Mouse (Mus musculus) heart, postnatal 14 days (tissue): ENCODE results near the gene Limch1. TPM values are rescaled to one million over a fixed set of nuclear protein-coding genes. Genes with fewer than 3 reads are reported as not detected.
A peak's percentile ranks its signal among the peaks of the same experiment; 100 is the strongest.

ENCODE experiments used
- DNase-seq, 2 experiments: peaks; one replicate each; pipeline ENCODE4 v3.0.0; 2021 to 2022
- intact Hi-C: fragments of 180-260 bp; cut with DNase I; formaldehyde crosslinking; loops from one replicate; pipeline ENCODE4 v1.15.1; 2025
- total RNA-seq, 2 experiments: library from RNA; stranded (reverse); gene quantifications; 2 replicates each; pipeline ENCODE4 v1.2.3; 2021

Gene Limch1
- total RNA-seq, 2 experiments from 2014 or later, result 189 to 196 TPM

DNA sequence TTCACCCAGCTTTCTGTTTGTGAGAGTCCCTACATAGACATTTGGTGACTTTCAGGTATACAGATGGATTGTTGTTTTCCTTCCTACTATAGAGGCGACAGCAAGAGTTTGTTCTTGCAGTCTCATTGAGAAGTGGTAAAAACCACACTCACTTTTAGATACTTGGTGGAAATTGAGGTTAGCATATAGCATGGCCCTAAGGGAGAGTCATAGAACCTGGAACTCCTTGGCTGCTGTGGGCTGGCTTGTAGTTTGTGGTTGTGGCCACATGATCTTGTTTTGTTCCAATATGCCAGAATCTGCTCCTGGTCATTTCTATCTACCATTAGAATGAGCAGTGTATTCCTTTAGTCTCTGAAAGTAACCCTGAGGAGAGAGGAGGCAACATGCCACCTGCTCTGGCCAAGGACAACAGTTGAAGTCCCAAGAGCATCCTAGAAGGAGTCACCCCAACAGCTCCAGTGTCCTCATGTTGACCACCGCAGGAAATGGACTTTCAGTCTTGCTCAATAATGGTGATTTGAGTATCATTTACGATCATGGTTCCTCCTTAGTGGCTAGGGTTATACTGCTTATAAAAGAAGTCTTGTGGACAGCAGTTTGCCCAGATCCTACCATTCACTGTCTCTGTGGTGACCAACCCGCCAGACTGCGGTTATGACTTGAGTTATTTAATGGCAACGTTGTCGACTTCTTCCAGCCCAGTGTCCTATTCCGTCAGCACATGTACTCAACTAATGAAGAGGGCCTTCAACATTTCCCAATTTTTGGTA is 71.7 kb downstream of the Limch1 start:
- intact Hi-C loops, result no loop called here
- DNase-seq, result no peak

DNA sequence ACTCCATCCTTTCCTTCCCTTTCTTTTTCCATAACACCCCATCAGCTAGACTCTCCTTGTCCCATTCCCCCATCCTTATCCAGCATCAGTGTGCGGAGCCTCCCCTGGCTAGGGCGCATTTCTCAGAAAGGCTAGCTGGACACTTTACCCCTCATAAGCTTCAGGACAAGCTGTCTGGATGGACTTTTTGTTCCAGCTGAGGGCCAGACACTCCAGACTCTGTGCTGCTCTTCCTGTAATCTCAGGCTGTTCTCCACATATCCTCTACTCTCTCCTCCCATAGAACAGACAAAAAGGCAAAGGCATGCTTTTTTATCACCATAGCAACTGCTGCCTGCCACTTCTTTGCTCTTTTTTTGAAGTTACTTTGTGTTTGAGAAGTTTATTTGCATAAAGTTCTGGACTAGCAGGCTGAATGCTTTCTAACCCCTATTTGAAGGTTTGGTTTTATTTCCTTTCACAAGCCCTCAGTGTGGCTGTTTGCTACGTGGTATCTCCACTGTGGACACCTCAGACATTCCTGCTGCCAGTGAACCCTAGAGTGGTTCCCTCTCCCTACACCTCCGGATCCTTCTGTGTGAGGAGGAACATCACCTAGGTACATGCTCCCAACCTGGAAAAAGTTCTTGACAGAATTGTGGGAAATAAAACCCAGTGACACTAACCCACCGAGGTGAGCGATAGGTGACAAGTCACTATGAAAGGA is 77.0 kb downstream of the Limch1 start:
- intact Hi-C loops, result no loop called here
- DNase-seq, result no peak

DNA sequence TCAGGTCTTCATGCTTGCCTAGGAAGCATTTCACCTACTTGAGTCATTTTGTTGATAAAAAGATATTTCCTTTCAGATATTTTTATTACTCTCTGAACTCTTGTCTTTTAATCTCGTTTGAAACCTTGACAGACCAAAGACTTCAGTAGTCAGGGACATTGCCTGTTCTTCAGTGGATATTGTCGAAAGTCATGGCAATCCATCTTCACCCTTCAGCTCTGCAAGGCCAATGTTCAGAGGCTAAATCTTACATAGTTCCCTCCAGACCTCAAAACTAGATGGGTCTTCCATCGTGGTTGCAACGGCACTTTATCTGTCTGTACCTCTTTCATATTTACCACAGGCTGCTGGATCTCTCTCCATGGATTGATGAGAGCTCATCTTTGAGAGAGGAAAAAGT is 80.0 kb downstream of the Limch1 start:
- DNase-seq, result no peak
- intact Hi-C loops, result no loop called here

DNA sequence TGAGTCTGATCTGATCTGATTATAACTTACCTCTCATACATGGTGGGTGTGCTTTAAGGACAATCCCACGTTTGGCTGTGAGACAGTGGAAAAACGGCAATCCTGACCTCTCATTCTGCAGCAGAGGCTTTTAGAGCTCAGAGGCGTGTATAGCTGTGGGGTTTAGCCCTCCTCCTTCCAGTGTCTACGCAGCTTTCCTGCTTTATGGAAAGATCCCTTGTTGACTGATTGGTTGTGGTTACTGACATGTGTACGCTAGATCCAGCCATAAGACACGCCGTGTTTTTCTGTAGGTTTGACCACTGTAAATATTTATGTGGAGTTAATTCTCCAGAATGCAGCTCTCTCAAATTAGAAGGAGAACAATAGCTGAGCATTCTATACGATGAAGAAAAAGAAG is 81.2 kb downstream of the Limch1 start:
- no peak for DNase-seq
- intact Hi-C loops, result no loop called here

DNA sequence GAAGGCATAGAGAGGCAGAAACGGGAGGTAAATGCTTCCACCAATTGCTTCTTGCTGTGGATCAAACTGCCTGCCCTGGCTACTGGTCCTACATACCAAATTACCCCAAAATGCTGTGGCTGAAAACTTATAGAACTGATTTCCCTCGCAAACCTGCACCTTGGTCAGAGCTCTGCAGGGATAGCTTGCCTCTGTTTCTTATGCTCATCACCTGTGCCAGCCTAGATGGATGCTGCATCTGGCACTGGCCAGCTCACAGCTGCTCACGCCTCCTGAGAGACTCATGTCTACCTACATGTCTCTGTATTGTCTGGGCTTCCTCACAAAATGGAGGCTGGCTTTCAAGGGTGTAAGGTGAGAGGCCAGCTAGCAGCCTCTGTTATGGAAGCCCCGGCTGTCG is 83.9 kb downstream of the Limch1 start:
- intact Hi-C loops, result no loop called here
- no peak for DNase-seq

DNA sequence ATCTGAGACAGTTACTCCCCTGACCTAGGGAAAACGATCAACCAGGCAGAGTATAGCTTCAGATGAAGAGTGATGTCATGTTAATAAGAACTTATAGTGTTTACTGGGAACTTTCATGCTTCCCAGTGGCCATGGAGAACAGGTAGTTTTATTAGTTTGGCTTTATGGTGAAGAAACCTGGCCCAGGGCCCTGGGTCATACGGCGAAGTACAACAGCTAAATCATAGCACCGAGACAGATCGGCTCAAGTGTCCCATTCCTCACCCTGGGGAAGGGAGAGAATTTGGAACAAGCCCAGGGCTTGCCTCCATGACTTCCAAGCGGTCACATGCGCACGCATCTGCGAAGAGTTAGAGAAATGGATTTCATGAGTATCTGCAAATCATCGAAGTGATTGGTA is 84.6 kb downstream of the Limch1 start:
- DNase-seq, result no peak
- intact Hi-C loops, result no loop called here

DNA sequence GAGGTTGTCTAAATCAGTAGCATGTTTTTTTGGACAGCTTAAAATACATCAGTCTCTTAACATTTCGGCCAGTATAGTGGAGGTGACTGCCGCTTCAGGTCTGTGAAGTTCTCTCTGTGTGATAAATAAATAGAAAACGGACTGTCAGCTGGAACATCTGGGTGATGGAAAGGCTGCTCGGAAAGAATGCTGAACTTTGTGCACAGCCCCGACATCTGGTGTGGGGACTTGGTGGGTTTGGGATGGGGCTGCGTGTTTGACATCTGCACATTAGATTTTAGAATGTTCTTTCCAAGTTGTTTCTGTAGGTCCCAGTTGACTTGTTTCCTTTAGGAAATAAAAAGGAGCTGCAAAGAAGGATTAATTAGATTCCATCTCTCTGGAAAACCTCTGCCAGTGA is 89.1 kb downstream of the Limch1 start:
- no peak for DNase-seq
- intact Hi-C loops, result no loop called here

DNA sequence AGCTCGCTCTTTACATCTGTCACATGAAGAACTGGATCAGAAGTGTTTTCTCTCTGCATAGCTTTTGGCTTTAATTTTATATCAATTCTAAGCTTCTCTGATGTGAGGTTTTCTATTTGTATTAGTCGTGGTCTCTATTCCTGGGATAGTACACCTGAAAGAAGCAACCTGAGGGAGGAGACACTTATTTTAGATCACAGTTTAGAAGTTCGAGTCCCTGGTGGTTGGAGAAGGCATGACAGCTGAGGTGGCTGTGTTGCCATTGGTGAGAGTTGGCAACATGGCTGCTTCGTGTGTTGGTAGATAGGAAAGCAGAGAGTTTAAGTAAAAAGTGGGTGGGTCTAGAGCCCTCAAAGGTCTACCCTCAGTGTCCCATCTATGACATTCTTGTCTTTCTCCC is 91.3 kb downstream of the Limch1 start:
- intact Hi-C loops, result no loop called here

DNA sequence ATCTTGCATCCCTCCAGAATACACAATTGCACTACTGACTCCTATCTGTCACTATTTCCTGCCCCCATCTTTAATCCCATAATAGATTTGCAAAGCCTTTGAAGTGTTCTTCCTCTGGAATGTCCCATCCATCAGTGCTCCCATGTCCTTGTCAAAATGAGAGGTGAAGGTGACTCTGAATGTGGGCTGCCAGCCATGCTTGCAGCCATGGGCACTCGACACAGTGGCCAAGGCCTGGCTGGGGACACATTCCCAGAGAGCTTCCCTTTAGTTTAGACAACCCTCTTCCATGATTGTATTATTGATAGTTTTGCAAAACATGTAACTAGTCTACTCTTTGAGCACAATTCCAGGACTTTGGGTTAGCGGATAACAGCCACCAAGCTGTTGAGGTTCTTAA is 96.3 kb downstream of the Limch1 start:
- peak; percentile 26 to 62 for DNase-seq
- intact Hi-C loops, result loop anchor here (5.0 kb wide), 1 partner anchor 80 kb away; no protein-coding TSS in a partner anchor

More for the DNA sequence above, 91.3 kb downstream of the Limch1 start:
- DNase-seq, result no peak

DNA sequence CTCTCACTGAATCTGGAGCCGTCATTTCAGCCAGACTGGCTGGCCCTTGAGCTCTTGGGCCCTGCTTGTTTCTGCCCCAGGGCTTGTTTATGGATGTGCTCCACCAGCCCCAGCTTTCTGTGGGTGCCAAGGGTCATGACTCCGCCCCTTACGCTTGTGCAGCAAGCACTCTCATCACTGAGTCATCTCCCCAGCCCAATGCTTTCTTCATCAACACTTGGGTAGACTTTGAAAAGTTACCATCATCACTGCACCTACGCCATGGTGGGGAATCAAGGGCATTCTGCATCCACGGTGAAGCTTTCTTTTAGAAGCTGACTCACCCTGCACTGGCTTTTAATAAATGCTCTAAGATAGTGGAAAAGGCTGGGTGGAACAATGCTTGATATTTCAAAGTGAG is 97.1 kb downstream of the Limch1 start:
- no peak for DNase-seq
- intact Hi-C loops, result loop anchor here (5.0 kb wide), 1 partner anchor 80 kb away; no protein-coding TSS in a partner anchor

DNA sequence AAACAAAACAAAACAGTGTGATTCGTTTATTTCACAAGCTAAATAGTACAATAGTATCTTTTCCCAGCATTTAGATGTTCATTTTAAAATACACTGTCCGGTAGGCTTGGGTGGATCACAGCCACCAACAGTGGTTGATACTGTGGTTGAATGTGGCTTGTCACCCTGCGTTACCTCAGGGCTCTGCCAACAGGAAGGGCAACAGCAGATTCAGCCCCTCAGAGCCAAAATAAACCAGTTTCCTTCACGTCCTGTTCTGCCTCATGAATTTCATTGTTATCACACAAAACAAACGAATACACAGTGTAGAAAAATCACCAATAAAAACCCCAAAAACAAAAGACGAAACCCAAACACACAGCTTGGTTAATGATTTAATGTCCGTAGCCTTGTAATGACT is 102.5 kb downstream of the Limch1 start:
- intact Hi-C loops, result loop anchor here (5.0 kb wide), 1 partner anchor 49 kb away; no protein-coding TSS in a partner anchor
- peak in 1 of 2 experiments; percentile 43 for DNase-seq

DNA sequence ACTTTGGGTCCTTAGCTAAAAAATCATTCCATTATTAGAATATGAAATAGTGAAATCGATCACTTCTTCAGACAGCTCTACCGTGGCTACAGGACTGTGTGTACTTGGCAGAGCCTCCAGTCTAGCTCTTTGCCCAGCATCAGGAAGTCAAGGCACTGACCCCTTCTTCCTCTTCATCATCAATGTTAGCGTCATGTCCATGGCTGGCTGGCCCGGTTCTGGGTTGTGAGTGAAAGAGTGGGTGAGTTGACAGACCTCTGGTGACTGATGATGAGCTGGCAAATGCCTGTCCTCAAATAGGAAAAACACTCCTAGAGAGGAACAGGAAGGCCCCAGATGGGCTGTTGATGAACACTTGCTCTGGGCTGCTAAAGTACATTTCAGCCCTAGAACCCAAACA is 103.5 kb downstream of the Limch1 start:
- intact Hi-C loops, result loop anchor here (5.0 kb wide), 1 partner anchor 48 kb away; no protein-coding TSS in a partner anchor
- no peak for DNase-seq

DNA sequence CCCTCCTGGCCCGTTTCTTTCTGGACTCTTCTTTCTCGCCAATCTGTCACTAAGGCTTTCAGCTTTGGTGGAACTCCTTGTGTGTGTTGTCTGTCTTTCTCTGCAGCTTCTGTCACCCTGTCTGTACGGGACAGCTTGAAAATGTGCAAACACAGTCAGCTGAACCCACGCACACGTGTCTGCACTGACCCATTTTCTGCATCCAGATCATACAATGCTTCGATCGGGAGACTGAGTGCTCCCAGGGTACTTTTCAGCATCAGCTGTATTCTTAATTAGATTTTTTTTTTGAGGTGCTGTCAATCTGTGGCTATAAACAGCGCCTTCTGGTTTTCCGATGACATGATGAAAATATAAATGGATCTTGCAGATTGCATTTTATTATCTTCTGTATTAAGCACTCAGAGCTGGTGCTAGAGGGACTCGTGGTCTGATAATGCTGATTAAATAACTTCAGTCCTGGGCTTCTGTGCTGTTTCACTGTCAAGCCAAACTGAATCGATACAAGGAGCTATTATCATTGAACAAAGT is 105.2 kb downstream of the Limch1 start:
- intact Hi-C loops, result no loop called here

DNA sequence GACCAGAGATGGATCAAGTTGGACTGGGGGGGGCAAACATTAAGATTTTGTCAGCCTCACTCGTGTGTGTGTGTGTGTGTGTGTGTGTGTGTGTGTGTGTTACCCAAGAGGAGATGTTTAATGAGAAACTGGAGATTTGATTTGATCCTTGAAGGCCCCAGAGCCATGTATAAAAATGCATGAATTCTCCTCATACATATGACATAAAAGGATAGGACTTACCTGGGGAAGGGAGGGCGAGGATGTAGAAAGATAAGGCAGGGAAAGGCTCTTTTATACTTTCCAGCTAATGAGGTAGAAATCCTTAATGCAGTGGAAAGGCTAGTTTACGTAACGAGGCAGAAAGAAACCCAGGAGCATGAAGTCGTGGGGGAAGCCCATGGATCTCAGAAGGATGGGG is 106.1 kb downstream of the Limch1 start:
- DNase-seq, result no peak
- intact Hi-C loops, result no loop called here

More for the DNA sequence above, 105.2 kb downstream of the Limch1 start:
- DNase-seq, result no peak

DNA sequence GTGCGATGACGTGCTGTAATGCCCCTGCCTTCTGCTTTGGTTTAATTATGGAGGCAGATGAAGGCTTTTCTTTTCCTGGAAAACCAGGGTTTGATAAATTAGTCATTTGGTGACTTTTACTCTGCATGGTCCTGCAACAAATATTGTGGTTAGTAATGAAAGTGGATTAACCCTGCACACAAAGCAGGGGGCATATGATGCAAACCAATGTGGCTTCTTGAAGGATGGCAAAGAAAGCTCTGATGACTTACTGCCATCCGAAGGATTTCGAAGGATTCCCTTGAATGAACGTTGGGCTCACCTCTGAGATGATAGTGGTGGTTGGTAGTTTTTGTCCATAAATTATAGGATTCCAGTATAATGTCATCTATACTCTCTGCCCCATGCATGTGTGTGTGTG is 108.6 kb downstream of the Limch1 start:
- intact Hi-C loops, result no loop called here
- no peak for DNase-seq

DNA sequence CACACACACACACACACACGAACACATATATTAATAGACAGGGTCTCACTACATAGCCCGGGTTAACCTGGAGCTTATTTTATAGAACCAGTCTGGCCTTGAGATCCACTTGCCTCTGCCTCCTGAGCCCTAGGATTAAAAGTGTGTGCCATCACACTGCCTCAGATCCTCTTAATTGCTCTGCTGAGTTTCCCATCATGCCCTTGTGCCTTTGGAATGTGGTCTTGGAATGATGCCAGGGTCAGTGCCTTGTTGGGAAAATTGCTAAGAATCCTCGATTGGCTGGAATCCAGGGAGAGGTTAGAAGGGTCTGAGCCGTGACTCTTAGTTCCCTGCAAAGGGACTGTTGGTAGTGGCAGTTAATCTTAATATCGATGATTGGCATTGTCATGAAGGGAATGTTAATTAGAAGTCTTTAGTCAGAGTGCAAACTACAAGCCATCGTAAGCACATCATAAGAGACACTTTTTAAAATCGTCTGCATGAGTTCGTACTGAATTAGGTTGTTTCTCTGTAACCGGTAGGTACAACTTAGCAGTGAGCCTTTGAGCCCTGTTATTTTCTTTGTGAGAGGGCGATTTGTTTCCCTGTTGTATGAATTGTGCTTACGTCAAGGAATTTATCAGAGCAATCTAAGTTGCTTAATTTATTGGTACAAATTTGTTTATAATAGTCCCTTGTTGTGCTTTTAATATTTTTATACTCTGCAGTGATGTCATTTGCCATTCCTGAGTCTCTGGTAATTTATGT is 109.9 kb downstream of the Limch1 start:
- no peak for DNase-seq

DNA sequence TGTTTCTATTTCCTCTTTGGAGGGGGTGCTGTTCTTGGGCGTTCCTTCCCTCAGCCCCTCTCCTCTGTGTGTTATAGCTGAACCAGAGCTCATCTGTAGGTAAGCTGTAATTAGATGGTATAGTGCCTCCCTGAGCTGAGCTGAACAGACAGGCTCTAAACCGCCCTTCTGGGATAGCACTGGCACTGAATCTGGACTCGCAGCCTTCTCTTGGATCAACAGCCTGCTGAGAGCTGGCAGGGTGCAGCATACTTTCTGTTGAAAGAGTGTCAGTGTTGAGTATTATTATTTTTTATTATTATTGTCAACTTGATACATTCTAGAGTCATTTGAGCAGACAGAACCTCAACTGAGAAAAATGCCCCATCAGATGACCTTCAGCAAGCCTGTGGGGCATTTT is 113.9 kb downstream of the Limch1 start:
- DNase-seq, result no peak
- intact Hi-C loops, result loop anchor here (2.0 to 5.0 kb wide), 2 partner anchors 15 to 112 kb away; partner anchors contain the start of gene Limch1

More for the DNA sequence above, 109.9 kb downstream of the Limch1 start:
- intact Hi-C loops, result loop anchor here (5.0 kb wide), 1 partner anchor 108 kb away; the partner anchor contains the start of gene Limch1

DNA sequence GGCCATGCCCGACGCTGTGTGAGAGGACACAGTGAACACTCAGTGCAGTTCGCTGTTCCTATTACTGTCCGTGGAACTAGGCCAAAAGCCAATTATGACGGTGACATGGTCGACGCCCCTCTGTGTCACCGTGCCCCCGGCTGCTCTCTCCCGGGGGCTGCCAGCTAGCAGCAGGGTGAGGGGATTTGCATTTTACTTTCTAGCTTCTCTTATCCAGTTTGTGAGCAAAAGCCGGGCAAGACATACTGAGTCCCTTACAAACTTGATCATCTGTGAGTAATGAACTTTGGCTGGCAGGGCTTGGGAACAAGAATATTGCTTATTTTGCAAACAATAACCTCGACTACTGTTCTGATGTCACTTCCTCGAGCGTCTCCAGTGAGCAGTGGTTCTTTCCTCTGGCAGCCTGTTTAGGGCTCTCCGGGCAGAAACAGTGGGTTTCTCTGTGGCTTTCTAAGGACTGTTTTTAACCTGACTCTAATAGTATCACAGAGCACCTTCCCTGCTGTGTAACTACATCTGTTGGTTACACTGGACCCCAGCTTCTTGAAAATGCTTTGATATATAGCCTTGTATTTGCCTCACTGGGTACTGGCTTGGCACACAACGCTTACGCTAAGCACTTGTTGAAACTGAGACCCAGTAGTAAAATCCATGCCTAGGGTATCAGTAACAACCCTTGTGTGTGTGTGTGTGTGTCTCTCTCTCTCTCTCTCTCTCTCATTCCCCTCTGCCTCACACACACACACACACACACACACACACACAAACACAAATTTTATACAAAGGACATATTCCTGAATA is 115.8 kb downstream of the Limch1 start:
- intact Hi-C loops, result no loop called here
- peak; percentile 41 to 57 for DNase-seq

DNA sequence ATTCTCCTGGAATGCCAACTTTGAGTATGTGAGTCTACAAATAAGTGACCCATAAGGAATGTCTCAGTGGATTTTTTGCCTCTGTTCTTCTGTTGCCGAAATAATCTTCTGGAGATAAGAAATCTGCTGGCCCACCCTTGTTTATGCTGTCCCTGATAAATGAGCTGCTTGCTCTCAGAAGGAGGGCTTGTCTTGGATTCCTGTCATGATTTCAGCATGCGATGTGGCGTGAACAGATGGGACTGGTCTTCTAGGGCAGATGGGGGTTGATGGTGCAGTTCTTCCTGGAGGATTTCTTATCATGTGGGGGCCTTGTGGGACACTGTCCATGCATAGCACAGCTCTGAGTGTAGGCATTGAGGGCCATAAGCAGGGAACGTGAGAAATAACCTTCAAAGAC is 116.5 kb downstream of the Limch1 start:
- intact Hi-C loops, result no loop called here
- DNase-seq, result no peak

DNA sequence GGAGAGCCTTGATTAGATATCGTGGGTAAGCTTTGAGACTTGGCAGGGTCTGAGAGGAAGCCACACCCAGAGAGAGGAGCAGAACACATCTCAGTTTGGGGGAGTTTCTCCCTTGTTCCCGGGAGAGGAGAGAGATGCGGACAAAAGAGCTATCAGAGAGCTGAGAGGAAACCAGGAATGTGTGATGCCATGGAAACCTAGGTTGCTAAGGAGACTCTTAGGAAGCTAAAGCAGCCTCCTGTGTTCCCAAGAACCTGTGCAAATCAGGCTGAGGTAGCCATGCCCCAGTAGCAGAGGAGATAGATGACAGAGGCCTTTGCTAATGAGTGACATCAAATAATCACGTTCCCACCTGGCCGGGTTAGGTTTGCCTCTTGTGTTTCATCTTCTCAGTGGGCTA is 119.6 kb downstream of the Limch1 start:
- intact Hi-C loops, result no loop called here
- DNase-seq, result no peak
